Mouse (Mus musculus) forelimb bud, embryonic 11.5 days (tissue): ENCODE measurements around the gene Tfrc.
A peak's percentile ranks its signal among the peaks of the same experiment; 100 is the strongest.
"Not testable (repeated sequence)": the region's sequence is repeated elsewhere in the genome, so short reads cannot be mapped to it uniquely, and the experiment has no call there.

Source experiments
- DNase-seq: peaks from one replicate; pipeline ENCODE4 v3.0.0-alpha.2; 2012; ENCODE audit warnings: low read depth, low spot score

Tfrc gene

GRCm38 (mm10) chr16:32612052-32612451, 3.3 kb downstream of the Tfrc start:
- no peak for DNase-seq

- no peak for DNase-seq
These were observed 4.6 kb downstream of the Tfrc start for GRCm38 (mm10) chr16:32613269-32613834.

GRCm38 (mm10) chr16:32614047-32614446, 5.3 kb downstream of the Tfrc start:
- DNase-seq = no peak

- no peak for DNase-seq
These were observed 10.2 kb downstream of the Tfrc start for GRCm38 (mm10) chr16:32618946-32619345.

GRCm38 (mm10) chr16:32628140-32628539, 19.4 kb downstream of the Tfrc start:
- DNase-seq = no peak

GRCm38 (mm10) chr16:32632328-32632824, 23.7 kb downstream of the Tfrc start:
- no peak for DNase-seq

- DNase-seq = no peak
These were observed 24.8 kb downstream of the Tfrc start for GRCm38 (mm10) chr16:32633486-32634012.

GRCm38 (mm10) chr16:32634183-32634582, 25.5 kb downstream of the Tfrc start:
- DNase-seq = no peak

GRCm38 (mm10) chr16:32635314-32635713, 26.6 kb downstream of the Tfrc start:
- DNase-seq = no peak

- DNase-seq = no peak
These were observed 27.6 kb downstream of the Tfrc start for GRCm38 (mm10) chr16:32636331-32636730.

- no peak for DNase-seq
These were observed 28.3 kb downstream of the Tfrc start for GRCm38 (mm10) chr16:32636871-32637521.

- DNase-seq = peak; percentile 79
These were observed 29.8 kb downstream of the Tfrc start for GRCm38 (mm10) chr16:32638476-32638875.

- no peak for DNase-seq
These were observed 31.4 kb downstream of the Tfrc start for GRCm38 (mm10) chr16:32640096-32640495.

GRCm38 (mm10) chr16:32640683-32641082, 32.0 kb downstream of the Tfrc start:
- DNase-seq = not testable (repeated sequence)

- no peak for DNase-seq
These were observed 32.9 kb downstream of the Tfrc start for GRCm38 (mm10) chr16:32641440-32642219.

- no peak for DNase-seq
These were observed 33.6 kb downstream of the Tfrc start for GRCm38 (mm10) chr16:32642280-32642679.

GRCm38 (mm10) chr16:32643661-32644061, 34.9 kb downstream of the Tfrc start, which contains the start of gene Tnk2:
Tnk2 (plus strand) TSS chr16:32643874.
- DNase-seq = peak; percentile 83

- DNase-seq = no peak
These were observed 35.5 kb downstream of the Tfrc start for GRCm38 (mm10) chr16:32644069-32644800.

GRCm38 (mm10) chr16:32644801-32645170, 36.1 kb downstream of the Tfrc start:
- DNase-seq = no peak

- DNase-seq = no peak
These were observed 36.7 kb downstream of the Tfrc start for GRCm38 (mm10) chr16:32645361-32645914.

- DNase-seq = no peak
These were observed 37.3 kb downstream of the Tfrc start for GRCm38 (mm10) chr16:32646014-32646413.
